Mouse (Mus musculus): ENCODE results near the gene Cenpe. TPM values are rescaled to one million over a fixed set of nuclear protein-coding genes. Genes with fewer than 3 reads are reported as not detected.

Gene Cenpe
- polyA plus RNA-seq, 1 experiment from 2014 or later, result 13.3 TPM

GRCm38 (mm10) chr3:135212658-135213350 lies 467 bp downstream of the Cenpe start:
- no peak; the same call in 1 of the 2 replicates for TF ChIP-seq CTCF (IDR thresholded peaks at IDR 0.05; ENCODE audit: low read depth)
- no peaks in the 10 kb centered on the region for H3K9me3 ChIP-seq (replicated peaks; ENCODE audit: low read length)
- no peak overlapping the region for H3K27ac ChIP-seq
- H3K4me1 ChIP-seq (replicated peaks; ENCODE audit: insufficient read depth, low read length), result 0 out of 2 replicates have a peak, but pooled peaks cover 3% of the 10 kb centered on the region
- DNase-seq (ENCODE audit: low spot score) (peak; percentile 18), ATAC-seq (replicated peaks; ENCODE audit: low FRiP score, low read depth) (no peak; the same call in 1 of the 2 replicates)
- H3K4me3 ChIP-seq (replicated peaks; ENCODE audit: low read depth, low read length), result peak overlapping the region; percentile 81
- H3K36me3 ChIP-seq (ENCODE audit: insufficient read depth, low read length), result peaks cover 11% of the 10 kb centered on the region
- H3K9ac ChIP-seq (ENCODE audit: low read depth, low read length), result peak overlapping the region; percentile 63
- H3K27me3 ChIP-seq (ENCODE audit: insufficient read depth, low read length), result no peaks in the 10 kb centered on the region
- WGBS, result under 1% methylated on average over 26 of the region's 26 CpGs
- H3K4me2 ChIP-seq (ENCODE audit: low read length), result peak overlapping the region; percentile 65

GRCm38 (mm10) chr3:135232058-135232457 lies 19.7 kb downstream of the Cenpe start:
- Histone ChIP-seq H3K9me3 (replicated peaks; ENCODE audit: low read length) (no peaks in the 10 kb centered on the region), H3K9ac (ENCODE audit: low read depth, low read length) (no peak overlapping the region), H3K4me2 (ENCODE audit: low read length) (no peak overlapping the region), H3K4me3 (replicated peaks; ENCODE audit: low read depth, low read length) (no peak overlapping the region), H3K36me3 (ENCODE audit: insufficient read depth, low read length) (peaks cover 49% of the 10 kb centered on the region), H3K4me1 (replicated peaks; ENCODE audit: insufficient read depth, low read length) (no peaks in the 10 kb centered on the region), H3K27ac (no peak overlapping the region), H3K27me3 (ENCODE audit: insufficient read depth, low read length) (no peaks in the 10 kb centered on the region)
- DNase-seq (ENCODE audit: low spot score), result no peak
- no peak for ATAC-seq (replicated peaks; ENCODE audit: low FRiP score, low read depth)
- TF ChIP-seq CTCF (IDR thresholded peaks at IDR 0.05; ENCODE audit: low read depth), result no peak
- WGBS, result 81% methylated on average over 3 of the region's 3 CpGs

GRCm38 (mm10) chr3:135232462-135232861 lies 20.1 kb downstream of the Cenpe start:
- Histone ChIP-seq H3K4me1 (replicated peaks; ENCODE audit: insufficient read depth, low read length) (no peaks in the 10 kb centered on the region), H3K36me3 (ENCODE audit: insufficient read depth, low read length) (peaks cover 53% of the 10 kb centered on the region), H3K27ac (no peak overlapping the region), H3K27me3 (ENCODE audit: insufficient read depth, low read length) (no peaks in the 10 kb centered on the region), H3K9ac (ENCODE audit: low read depth, low read length) (no peak overlapping the region), H3K4me2 (ENCODE audit: low read length) (no peak overlapping the region), H3K4me3 (replicated peaks; ENCODE audit: low read depth, low read length) (no peak overlapping the region), H3K9me3 (replicated peaks; ENCODE audit: low read length) (no peaks in the 10 kb centered on the region)
- DNase-seq (ENCODE audit: low spot score), result no peak
- no peak for TF ChIP-seq CTCF (IDR thresholded peaks at IDR 0.05; ENCODE audit: low read depth)
- ATAC-seq (replicated peaks; ENCODE audit: low FRiP score, low read depth), result no peak
- 82% methylated on average over 3 of the region's 3 CpGs for WGBS

GRCm38 (mm10) chr3:135245733-135246132 lies 33.4 kb downstream of the Cenpe start:
- no peaks in the 10 kb centered on the region for H3K27me3 ChIP-seq (ENCODE audit: insufficient read depth, low read length)
- H3K4me3 ChIP-seq (replicated peaks; ENCODE audit: low read depth, low read length), result no peak overlapping the region
- no peaks in the 10 kb centered on the region for H3K9me3 ChIP-seq (replicated peaks; ENCODE audit: low read length)
- ATAC-seq (replicated peaks; ENCODE audit: low FRiP score, low read depth), result no peak
- TF ChIP-seq CTCF (IDR thresholded peaks at IDR 0.05; ENCODE audit: low read depth), result peak; percentile 71
- no peaks in the 10 kb centered on the region for H3K4me1 ChIP-seq (replicated peaks; ENCODE audit: insufficient read depth, low read length)
- peak; percentile 60 for DNase-seq (ENCODE audit: low spot score)
- H3K27ac ChIP-seq, result no peak overlapping the region
- H3K36me3 ChIP-seq (ENCODE audit: insufficient read depth, low read length), result peaks cover 27% of the 10 kb centered on the region
- no peak overlapping the region for H3K4me2 ChIP-seq (ENCODE audit: low read length)
- H3K9ac ChIP-seq (ENCODE audit: low read depth, low read length), result no peak overlapping the region

- H3K27ac ChIP-seq, result no peak overlapping the region
- H3K9ac ChIP-seq (ENCODE audit: low read depth, low read length), result no peak overlapping the region
- H3K4me3 ChIP-seq (replicated peaks; ENCODE audit: low read depth, low read length), result no peak overlapping the region
- no peaks in the 10 kb centered on the region for H3K27me3 ChIP-seq (ENCODE audit: insufficient read depth, low read length)
- no peaks in the 10 kb centered on the region for H3K4me1 ChIP-seq (replicated peaks; ENCODE audit: insufficient read depth, low read length)
- no peaks in the 10 kb centered on the region for H3K9me3 ChIP-seq (replicated peaks; ENCODE audit: low read length)
- TF ChIP-seq CTCF (IDR thresholded peaks at IDR 0.05; ENCODE audit: low read depth), result no peak
- ATAC-seq (replicated peaks; ENCODE audit: low FRiP score, low read depth) (no peak), DNase-seq (ENCODE audit: low spot score) (no peak)
- no peak overlapping the region for H3K4me2 ChIP-seq (ENCODE audit: low read length)
- peaks cover 26% of the 10 kb centered on the region for H3K36me3 ChIP-seq (ENCODE audit: insufficient read depth, low read length)
- 91% methylated on average over 6 of the region's 6 CpGs for WGBS
These were observed 34.5 kb downstream of the Cenpe start for GRCm38 (mm10) chr3:135246828-135247227.

- TF ChIP-seq CTCF (IDR thresholded peaks at IDR 0.05; ENCODE audit: low read depth), result no peak
- Histone ChIP-seq H3K9me3 (replicated peaks; ENCODE audit: low read length) (no peaks in the 10 kb centered on the region), H3K36me3 (ENCODE audit: insufficient read depth, low read length) (peaks cover 15% of the 10 kb centered on the region), H3K27me3 (ENCODE audit: insufficient read depth, low read length) (no peaks in the 10 kb centered on the region), H3K4me1 (replicated peaks; ENCODE audit: insufficient read depth, low read length) (no peaks in the 10 kb centered on the region), H3K9ac (ENCODE audit: low read depth, low read length) (no peak overlapping the region), H3K4me2 (ENCODE audit: low read length) (no peak overlapping the region), H3K27ac (no peak overlapping the region), H3K4me3 (replicated peaks; ENCODE audit: low read depth, low read length) (no peak overlapping the region)
- ATAC-seq (replicated peaks; ENCODE audit: low FRiP score, low read depth) (peak; percentile 75; the same call in 1 of the 2 replicates), DNase-seq (ENCODE audit: low spot score) (no peak)
- 69% methylated on average over 6 of the region's 6 CpGs for WGBS
These were observed 36.8 kb downstream of the Cenpe start for GRCm38 (mm10) chr3:135249104-135249503.
